In the genomic region with DNA sequence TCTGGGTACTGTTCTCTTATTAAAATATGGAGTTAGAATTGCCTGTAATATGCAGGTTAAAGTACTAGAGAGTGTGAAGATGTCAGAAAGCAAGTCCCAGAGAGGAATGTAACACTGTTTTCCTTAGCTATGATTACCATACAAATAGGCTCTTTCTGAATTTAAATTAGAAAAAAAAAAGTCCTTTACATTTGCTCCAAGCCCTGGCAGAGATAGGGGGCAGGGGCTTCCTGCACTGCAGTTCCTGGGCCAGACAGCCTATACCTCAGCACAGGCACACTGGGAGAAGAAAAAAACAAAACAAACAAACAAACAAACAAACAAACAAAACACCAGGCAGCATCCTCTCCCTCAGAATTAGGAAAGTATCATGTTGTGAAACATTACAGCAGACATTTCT, we compare ENCODE assay signal across 22 mouse cellular contexts.
A peak's percentile ranks its signal among the peaks of the same experiment; 100 is the strongest.
DNase-seq lines count a peak whose midpoint lies in the region; ATAC-seq and TF ChIP-seq lines count a peak whose summit lies in the region.
"Had no signal": no experiment of that assay in that cellular context is flagged by ENCODE, and none has a peak within 500 bp of the region (broad histone marks: within the 10 kb centered on the region; RNA-seq: fewer than 3 reads in every experiment).

No protein-coding gene starts in this region.

- peaks cover 66% of the 10 kb centered on the region for H3K4me1 ChIP-seq in midbrain, embryonic 10.5 days
- H3K4me1 ChIP-seq in midbrain, postnatal 0 days (ENCODE audit: insufficient read depth, low read length), result peaks cover 8% of the 10 kb centered on the region; the same call in 1 of the 2 replicates
- H3K4me1 ChIP-seq in midbrain, embryonic 11.5 days (ENCODE audit: control insufficient read depth, insufficient read depth, low read length), result peaks cover 18% of the 10 kb centered on the region
- H3K4me1 ChIP-seq in midbrain, embryonic 14.5 days (ENCODE audit: control insufficient read depth, insufficient read depth, low read length), result peaks cover 41% of the 10 kb centered on the region
- no peaks in the 10 kb centered on the region; the same call in 1 of the 2 replicates for H3K4me1 ChIP-seq in liver, embryonic 11.5 days (replicated peaks; ENCODE audit: control insufficient read depth, insufficient read depth, low read length)
- no peaks in the 10 kb centered on the region for H3K4me1 ChIP-seq in kidney, embryonic 14.5 days (ENCODE audit: control insufficient read depth, insufficient read depth, low read length)
- H3K4me1 ChIP-seq: embryonic facial prominence, embryonic 13.5 days had no signal

- H3K27ac ChIP-seq in midbrain, embryonic 10.5 days (replicated peaks), result peak overlapping the region; percentile 33; the same call in 1 of the 2 replicates
- H3K27ac ChIP-seq in midbrain, postnatal 0 days (ENCODE audit: low read depth, low read length), result no peak overlapping the region
- 0 out of 2 replicates have a peak overlapping the region, but pooled peaks have one; percentile 11 for H3K27ac ChIP-seq in midbrain, embryonic 11.5 days (ENCODE audit: low read depth, low read length)
- no peak overlapping the region for H3K27ac ChIP-seq in midbrain, embryonic 14.5 days (replicated peaks; ENCODE audit: low read depth, low read length)
- H3K27ac ChIP-seq in liver, embryonic 11.5 days (ENCODE audit: low read depth, low read length), result no peak overlapping the region
- H3K27ac ChIP-seq in kidney, embryonic 14.5 days (ENCODE audit: low read depth, low read length), result no peak overlapping the region
- H3K27ac ChIP-seq: embryonic facial prominence, embryonic 13.5 days; forebrain, embryonic 12.5 days; heart, adult 2 months; hindbrain, embryonic 10.5 days had no signal

- no peaks in the 10 kb centered on the region for H3K9me3 ChIP-seq in midbrain, embryonic 10.5 days (replicated peaks)
- no peaks in the 10 kb centered on the region for H3K9me3 ChIP-seq in midbrain, postnatal 0 days (ENCODE audit: low read length)
- H3K9me3 ChIP-seq in midbrain, embryonic 11.5 days (ENCODE audit: control insufficient read depth, low read length), result no peaks in the 10 kb centered on the region
- H3K9me3 ChIP-seq in midbrain, embryonic 14.5 days (ENCODE audit: control insufficient read depth, low read length), result no peaks in the 10 kb centered on the region
- no peaks in the 10 kb centered on the region for H3K9me3 ChIP-seq in liver, embryonic 11.5 days (ENCODE audit: control insufficient read depth, low read length)
- H3K9me3 ChIP-seq in kidney, embryonic 14.5 days (ENCODE audit: control insufficient read depth, low read length), result no peaks in the 10 kb centered on the region
- H3K9me3 ChIP-seq: embryonic facial prominence, embryonic 13.5 days; forebrain, embryonic 12.5 days; heart, embryonic 12.5 days; hindbrain, embryonic 10.5 days had no signal

- H3K27me3 ChIP-seq in midbrain, embryonic 10.5 days (ENCODE audit: low read depth, poor library complexity, severe bottlenecking), result no peaks in the 10 kb centered on the region
- no peaks in the 10 kb centered on the region for H3K27me3 ChIP-seq in midbrain, postnatal 0 days (ENCODE audit: insufficient read depth, low read length)
- no peaks in the 10 kb centered on the region for H3K27me3 ChIP-seq in midbrain, embryonic 11.5 days (ENCODE audit: control insufficient read depth, insufficient read depth, low read length)
- no peaks in the 10 kb centered on the region for H3K27me3 ChIP-seq in midbrain, embryonic 14.5 days (ENCODE audit: control insufficient read depth, insufficient read depth, low read length)
- H3K27me3 ChIP-seq in liver, embryonic 11.5 days (replicated peaks; ENCODE audit: control insufficient read depth, insufficient read depth, low read length), result no peaks in the 10 kb centered on the region
- no peaks in the 10 kb centered on the region for H3K27me3 ChIP-seq in kidney, embryonic 14.5 days (ENCODE audit: control insufficient read depth, insufficient read depth, low read length)
- H3K27me3 ChIP-seq: CH12.LX; embryonic facial prominence, embryonic 13.5 days; forebrain, embryonic 12.5 days; heart, embryonic 12.5 days; Patski had no signal

- H3K4me3 ChIP-seq in midbrain, embryonic 10.5 days, result no peak overlapping the region
- no peak overlapping the region for H3K4me3 ChIP-seq in midbrain, postnatal 0 days (ENCODE audit: low read depth, low read length)
- no peak overlapping the region for H3K4me3 ChIP-seq in midbrain, embryonic 11.5 days (ENCODE audit: low read depth, low read length)
- H3K4me3 ChIP-seq in midbrain, embryonic 14.5 days (replicated peaks; ENCODE audit: low read depth, low read length), result no peak overlapping the region
- no peak overlapping the region for H3K4me3 ChIP-seq in liver, embryonic 11.5 days (ENCODE audit: low read depth, low read length)
- no peak overlapping the region for H3K4me3 ChIP-seq in kidney, embryonic 14.5 days (ENCODE audit: low read length)
- H3K4me3 ChIP-seq: embryonic facial prominence, embryonic 13.5 days; forebrain, embryonic 12.5 days; heart, adult 2 months; heart, embryonic 12.5 days; hindbrain, embryonic 10.5 days had no signal

- TF ChIP-seq CTCF in midbrain, postnatal 0 days (IDR thresholded peaks at IDR 0.05), result no peak

- no peak overlapping the region for H3K9ac ChIP-seq in midbrain, postnatal 0 days (replicated peaks; ENCODE audit: low read length, poor library complexity, severe bottlenecking)
- H3K9ac ChIP-seq in midbrain, embryonic 11.5 days (ENCODE audit: low read length), result no peak overlapping the region
- H3K9ac ChIP-seq in midbrain, embryonic 14.5 days (replicated peaks; ENCODE audit: low read length), result no peak overlapping the region
- H3K9ac ChIP-seq in liver, embryonic 11.5 days (ENCODE audit: low read depth, low read length), result no peak overlapping the region
- H3K9ac ChIP-seq in kidney, embryonic 14.5 days (ENCODE audit: low read depth, low read length), result no peak overlapping the region
- H3K9ac ChIP-seq: embryonic facial prominence, embryonic 13.5 days; forebrain, embryonic 12.5 days; heart, embryonic 12.5 days had no signal

- DNase-seq in heart, adult 11 months, result peak; percentile 6
- no peak for DNase-seq in heart, adult 8-10 months (ENCODE audit: low spot score)
- DNase-seq in midbrain, embryonic 10.5 days (ENCODE audit: low spot score), result no peak
- DNase-seq in midbrain, postnatal 0 days (ENCODE audit: low spot score), result no peak
- DNase-seq in midbrain, embryonic 11.5 days (ENCODE audit: low spot score, missing footprints), result no peak
- DNase-seq in midbrain, embryonic 14.5 days, result no peak
- DNase-seq in liver, embryonic 11.5 days (ENCODE audit: low spot score), result no peak
- DNase-seq: adrenal gland, postnatal 14 days; cerebellum, adult 18-20 months; cerebellum, adult 9-11 months; cerebellum, postnatal 36 days; gastrocnemius, postnatal 10 days; heart, adult 2 months had no signal

- H3K4me2 ChIP-seq in midbrain, postnatal 0 days (ENCODE audit: low read depth, low read length, poor library complexity, severe bottlenecking), result no peak overlapping the region
- no peak overlapping the region for H3K4me2 ChIP-seq in midbrain, embryonic 11.5 days
- H3K4me2 ChIP-seq in midbrain, embryonic 14.5 days (ENCODE audit: low read length), result no peak overlapping the region
- no peak overlapping the region for H3K4me2 ChIP-seq in liver, embryonic 11.5 days
- H3K4me2 ChIP-seq in kidney, embryonic 14.5 days (replicated peaks; ENCODE audit: low read depth, low read length), result no peak overlapping the region
- H3K4me2 ChIP-seq: embryonic facial prominence, embryonic 13.5 days; forebrain, embryonic 12.5 days; heart, embryonic 12.5 days had no signal

- no peak for ATAC-seq in midbrain, postnatal 0 days (ENCODE audit: low FRiP score)
- ATAC-seq in midbrain, embryonic 11.5 days (ENCODE audit: low FRiP score), result peak; percentile 62; the same call in 1 of the 2 replicates
- peak; percentile 11; the same call in 1 of the 2 replicates for ATAC-seq in midbrain, embryonic 14.5 days (ENCODE audit: low FRiP score, low TSS enrichment)
- no peak for ATAC-seq in liver, embryonic 11.5 days (replicated peaks; ENCODE audit: low FRiP score)
- ATAC-seq in kidney, embryonic 14.5 days (ENCODE audit: low FRiP score, low TSS enrichment), result no peak
- ATAC-seq: activated CD4-positive, CD25-positive, alpha-beta regulatory T cell, adult 4 months; inflammation-experienced regulatory T-cells, adult 6 months; Patski had no signal

- no peaks in the 10 kb centered on the region for H3K36me3 ChIP-seq in midbrain, embryonic 10.5 days
- H3K36me3 ChIP-seq in midbrain, postnatal 0 days (ENCODE audit: insufficient read depth, low read length), result no peaks in the 10 kb centered on the region
- no peaks in the 10 kb centered on the region for H3K36me3 ChIP-seq in midbrain, embryonic 11.5 days (ENCODE audit: control insufficient read depth, insufficient read depth, low read length)
- no peaks in the 10 kb centered on the region for H3K36me3 ChIP-seq in midbrain, embryonic 14.5 days (ENCODE audit: control insufficient read depth, insufficient read depth, low read length)
- no peaks in the 10 kb centered on the region for H3K36me3 ChIP-seq in liver, embryonic 11.5 days (ENCODE audit: control insufficient read depth, insufficient read depth, low read length)
- H3K36me3 ChIP-seq in kidney, embryonic 14.5 days (ENCODE audit: control insufficient read depth, insufficient read depth, low read length), result no peaks in the 10 kb centered on the region
- H3K36me3 ChIP-seq: embryonic facial prominence, embryonic 13.5 days; forebrain, embryonic 12.5 days; heart, embryonic 12.5 days; hindbrain, embryonic 10.5 days had no signal

Comparison
In these comparisons a context has a peak if more than half of its experiments do, and no peak if none do; other contexts are left out.
1. H3K27ac ChIP-seq: peak in midbrain, embryonic 10.5 days (single experiment) and midbrain, embryonic 11.5 days (single experiment); none in midbrain, postnatal 0 days (single experiment), midbrain, embryonic 14.5 days (single experiment), liver, embryonic 11.5 days (single experiment) and kidney, embryonic 14.5 days (single experiment).
2. ATAC-seq: peak in midbrain, embryonic 11.5 days (single experiment) and midbrain, embryonic 14.5 days (single experiment); none in midbrain, postnatal 0 days (single experiment), liver, embryonic 11.5 days (single experiment) and kidney, embryonic 14.5 days (single experiment).